Mouse (Mus musculus): ENCODE results near the gene Il31.

DNA sequence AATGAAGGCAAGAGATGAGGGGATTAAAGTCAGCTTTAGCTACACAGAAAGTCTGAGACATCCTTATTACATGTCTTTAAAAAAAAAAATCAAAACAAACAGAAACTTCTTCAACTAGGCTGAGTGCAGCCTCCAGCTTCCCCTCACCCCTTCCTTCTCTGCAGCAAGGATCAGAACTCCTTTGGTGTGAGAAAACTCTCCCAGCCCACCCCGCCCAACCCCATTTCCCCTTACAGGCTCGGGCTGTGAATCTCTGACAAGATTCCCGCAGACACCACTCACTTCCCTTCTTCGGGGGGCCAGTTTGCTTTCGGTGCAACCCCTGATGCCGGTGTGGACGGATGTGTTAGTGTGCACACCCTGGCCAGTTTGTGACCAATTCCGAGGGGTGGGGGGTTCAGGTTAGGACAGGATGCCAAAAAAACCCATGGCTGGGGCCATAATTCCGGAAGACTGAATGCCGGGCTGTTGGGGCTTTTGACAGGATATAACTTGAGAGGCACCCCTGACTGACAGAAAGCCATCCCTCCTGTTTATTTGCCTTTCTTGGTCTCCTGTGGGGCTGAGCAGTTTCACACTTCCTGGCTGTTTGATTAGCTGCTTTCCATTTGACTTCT lies 18.4 kb downstream of the Il31 start:
- TF ChIP-seq CTCF (IDR thresholded peaks at IDR 0.05; ENCODE audit: control insufficient read depth, insufficient read depth, insufficient read length) (no peak), MYOG (IDR thresholded peaks at IDR 0.05; ENCODE audit: control insufficient read depth, extremely low read depth, insufficient read length) (no peak), MAX (IDR thresholded peaks at IDR 0.05) (no peak), USF1 (IDR thresholded peaks at IDR 0.05; ENCODE audit: low read depth) (no peak), CEBPB (IDR thresholded peaks at IDR 0.05; ENCODE audit: low read depth) (no peak), MYOD1 (IDR thresholded peaks at IDR 0.05; ENCODE audit: control insufficient read depth, insufficient read length, low read depth) (no peak)

Data from C2C12 (cell line).